In genomic region chr5:122129068-122129655, GRCm38 (mm10) we compare ENCODE assay signal across 8 mouse cellular contexts. TPM values are rescaled to one million over a fixed set of nuclear protein-coding genes. Genes with fewer than 3 reads are reported as not detected.
A peak's percentile ranks its signal among the peaks of the same experiment; 100 is the strongest.
DNase-seq lines count a peak whose midpoint lies in the region; ATAC-seq and TF ChIP-seq lines count a peak whose summit lies in the region.

No protein-coding gene starts in this region.

- WGBS in liver, adult 2 months = 34% methylated on average over 16 of the region's 16 CpGs
- 25% methylated on average over 16 of the region's 16 CpGs for WGBS in liver, embryonic 12.5 days (ENCODE audit: insufficient replicate concordance)
- WGBS in intestine, embryonic 15.5 days = 34% methylated on average over 16 of the region's 16 CpGs

- peak; percentile 67 for DNase-seq in liver, adult 2 months (ENCODE audit: extremely low read depth, low read depth, low spot score)
- DNase-seq in cerebellum, adult 9-11 months = peak; percentile 82
- DNase-seq in gastrocnemius, adult 2 months = peak; percentile 61
- DNase-seq in left cerebral cortex, postnatal 25 days (ENCODE audit: low spot score in 2 of 2) = peak; percentile 80 to 89
- DNase-seq in testis, postnatal 14 days (ENCODE audit: low spot score) = peak; percentile 71

- TF ChIP-seq POLR2A in liver, adult 2 months (IDR thresholded peaks at IDR 0.05; ENCODE audit: extremely low read depth, insufficient read depth, low read length) = no peak
- no peak for TF ChIP-seq POLR2A in myocyte (IDR thresholded peaks at IDR 0.05; ENCODE audit: insufficient read length, low read depth)

- peaks cover 4% of the 10 kb centered on the region; the same call in 1 of the 2 replicates for H3K4me1 ChIP-seq in liver, adult 2 months (ENCODE audit: control insufficient read depth, insufficient read depth, low read length)
- H3K4me1 ChIP-seq in liver, embryonic 12.5 days = peaks cover 43% of the 10 kb centered on the region
- peaks cover 9% of the 10 kb centered on the region for H3K4me1 ChIP-seq in intestine, embryonic 15.5 days (replicated peaks)

- H3K4me2 ChIP-seq in liver, embryonic 12.5 days = no peak overlapping the region
- peak overlapping the region; percentile 37 for H3K4me2 ChIP-seq in intestine, embryonic 15.5 days (replicated peaks)
- H3K4me2 ChIP-seq in myocyte (ENCODE audit: low read depth) = peak overlapping the region; percentile 38

- H3ac ChIP-seq in myocyte (ENCODE audit: control insufficient read depth, insufficient read length) = no peak overlapping the region

- H3K27ac ChIP-seq in liver, adult 2 months (replicated peaks; ENCODE audit: insufficient read depth, low read depth, low read length) = no peak overlapping the region
- no peak overlapping the region for H3K27ac ChIP-seq in liver, embryonic 12.5 days
- H3K27ac ChIP-seq in gastrocnemius, adult 2 months = no peak overlapping the region
- H3K27ac ChIP-seq in intestine, embryonic 15.5 days = no peak overlapping the region

- no peaks in the 10 kb centered on the region for H3K9me3 ChIP-seq in liver, embryonic 12.5 days (replicated peaks)
- no peaks in the 10 kb centered on the region for H3K9me3 ChIP-seq in intestine, embryonic 15.5 days

- no peak for ATAC-seq in liver, embryonic 12.5 days
- peak; percentile 37; the same call in 1 of the 2 replicates for ATAC-seq in intestine, embryonic 15.5 days

- no peaks in the 10 kb centered on the region for H3K36me3 ChIP-seq in liver, adult 2 months (ENCODE audit: control insufficient read depth, insufficient read depth, low read length)
- H3K36me3 ChIP-seq in liver, embryonic 12.5 days = no peaks in the 10 kb centered on the region
- no peaks in the 10 kb centered on the region for H3K36me3 ChIP-seq in intestine, embryonic 15.5 days
- H3K36me3 ChIP-seq in myocyte (ENCODE audit: control insufficient read depth, insufficient read depth) = no peaks in the 10 kb centered on the region

- H3K27me3 ChIP-seq in liver, adult 2 months (ENCODE audit: control insufficient read depth, insufficient read depth, low read length) = no peaks in the 10 kb centered on the region
- H3K27me3 ChIP-seq in liver, embryonic 12.5 days (replicated peaks) = peaks cover 19% of the 10 kb centered on the region
- H3K27me3 ChIP-seq in intestine, embryonic 15.5 days (replicated peaks) = no peaks in the 10 kb centered on the region
- H3K27me3 ChIP-seq in myocyte (ENCODE audit: control insufficient read depth, insufficient read depth, insufficient read length) = peaks cover 26% of the 10 kb centered on the region

- TF ChIP-seq CTCF in liver, adult 2 months (IDR thresholded peaks at IDR 0.05; ENCODE audit: low read depth, low read length) = no peak
- TF ChIP-seq CTCF in gastrocnemius, adult 2 months (IDR thresholded peaks at IDR 0.05) = peak; percentile 81

- intact Hi-C loops in gastrocnemius, adult 2 months (cut with DNase I) = no loop called here
- intact Hi-C loops in left cerebral cortex, postnatal 25 days (cut with DNase I) = loop anchor here (2.0 kb wide), 1 partner anchor 216 kb away; no protein-coding TSS in a partner anchor

- H3K4me3 ChIP-seq in liver, adult 2 months (ENCODE audit: insufficient read depth, low read depth, low read length) = no peak overlapping the region
- H3K4me3 ChIP-seq in liver, embryonic 12.5 days = no peak overlapping the region
- H3K4me3 ChIP-seq in gastrocnemius, adult 2 months = no peak overlapping the region
- no peak overlapping the region for H3K4me3 ChIP-seq in intestine, embryonic 15.5 days (replicated peaks)
- H3K4me3 ChIP-seq in myocyte = no peak overlapping the region

- H3K9ac ChIP-seq in liver, adult 2 months (ENCODE audit: low read depth, low read length) = no peak overlapping the region
- no peak overlapping the region for H3K9ac ChIP-seq in liver, embryonic 12.5 days
- H3K9ac ChIP-seq in intestine, embryonic 15.5 days = no peak overlapping the region

- H3K79me2 ChIP-seq in liver, adult 2 months (ENCODE audit: control insufficient read depth, insufficient read depth, low read length) = no peaks in the 10 kb centered on the region
- no peaks in the 10 kb centered on the region for H3K79me2 ChIP-seq in myocyte (ENCODE audit: control insufficient read depth, insufficient read depth)

TF ChIP-seq in myocyte, 11 proteins besides CTCF, POLR2A, EP300 and RAD21:
- TF ChIP-seq TCF3 (IDR thresholded peaks at IDR 0.05; ENCODE audit: insufficient read length, low read depth) = no peak
- TF ChIP-seq MAX (IDR thresholded peaks at IDR 0.05; ENCODE audit: low read depth) = no peak
- TF ChIP-seq CEBPB (IDR thresholded peaks at IDR 0.05; ENCODE audit: insufficient read depth, poor library complexity, severe bottlenecking) = no peak
- TF ChIP-seq MYOG (IDR thresholded peaks at IDR 0.05; ENCODE audit: control insufficient read depth in 1 of 3, insufficient read depth in 1 of 3, insufficient read length in 2 of 3, low read depth in 2 of 3) = no peak
- no peak for TF ChIP-seq SRF (IDR thresholded peaks at IDR 0.05; ENCODE audit: control insufficient read depth, insufficient read length, low read depth)
- no peak for TF ChIP-seq E2F4 (IDR thresholded peaks at IDR 0.05; ENCODE audit: insufficient read depth)
- no peak for TF ChIP-seq POLR2AphosphoS2 (IDR thresholded peaks at IDR 0.05; ENCODE audit: insufficient read length, low read depth)
- no peak for TF ChIP-seq MYOD1 (IDR thresholded peaks at IDR 0.05; ENCODE audit: control insufficient read depth in 1 of 3, insufficient read length in 2 of 3, low read depth in 2 of 3)
- TF ChIP-seq TCF12 (IDR thresholded peaks at IDR 0.05; ENCODE audit: insufficient read depth, poor library complexity, severe bottlenecking) = no peak
- TF ChIP-seq USF1 (IDR thresholded peaks at IDR 0.05; ENCODE audit: low read depth) = no peak
- TF ChIP-seq REST (IDR thresholded peaks at IDR 0.05; ENCODE audit: insufficient read depth, insufficient read length) = no peak
TF ChIP-seq in myocyte: peak in this region for 0.

RNA-seq across cellular contexts. Expression of gene Ccdc63, which starts 11.5 kb away (rescaled TPM):
- not detected in 2 replicates for total RNA-seq in liver, adult 2 months (2014; rRNA removed)
- polyA plus RNA-seq in liver, adult 2 months (2012; rRNA removed) = not detected in 2 replicates
- not detected in 2 replicates for polyA plus RNA-seq in liver, embryonic 12.5 days (2016; fragmentation: Nextera tagmentation; extraction: Ambion mirVana)
- not detected for total RNA-seq in gastrocnemius, adult 2 months (2021)
- not detected in 2 replicates for polyA plus RNA-seq in intestine, embryonic 15.5 days (2015; fragmentation: Nextera tagmentation; extraction: Ambion mirVana)
- total RNA-seq in left cerebral cortex, postnatal 25 days (2021) = under 1 TPM; 0.48 to 0.82 TPM
- not detected for polyA plus RNA-seq in myocyte (2012; fragmentation: generic; extraction: Trizol)

RNA-seq across cellular contexts. Expression of gene Myl2, which starts 28.4 kb away (rescaled TPM):
- total RNA-seq in liver, adult 2 months (2014; rRNA removed) = 0.74 and 3.9 TPM in 2 replicates
- polyA plus RNA-seq in liver, adult 2 months (2012; rRNA removed) = not detected in 2 replicates
- polyA plus RNA-seq in liver, embryonic 12.5 days (2016; fragmentation: Nextera tagmentation; extraction: Ambion mirVana) = 0.35 and 2.5 TPM in 2 replicates
- total RNA-seq in gastrocnemius, adult 2 months (2021) = 1,000 to 10,000 TPM in 1 of 2 experiments, 100 to 1,000 TPM in 1; 776 to 2,566 TPM
- 0.45 and 0.62 TPM in 2 replicates for polyA plus RNA-seq in intestine, embryonic 15.5 days (2015; fragmentation: Nextera tagmentation; extraction: Ambion mirVana)
- total RNA-seq in left cerebral cortex, postnatal 25 days (2021) = not detected
- 3.3 TPM for polyA plus RNA-seq in myocyte (2012; fragmentation: generic; extraction: Trizol)

RNA-seq across cellular contexts. Expression of gene Ppp1cc, which starts 28.9 kb away (rescaled TPM):
- 100 TPM in 2 replicates for total RNA-seq in liver, adult 2 months (2014; rRNA removed)
- polyA plus RNA-seq in liver, adult 2 months (2012; rRNA removed) = 34.9 and 36.4 TPM in 2 replicates
- polyA plus RNA-seq in liver, embryonic 12.5 days (2016; fragmentation: Nextera tagmentation; extraction: Ambion mirVana) = 228 and 229 TPM in 2 replicates
- total RNA-seq in gastrocnemius, adult 2 months (2021) = 100 to 1,000 TPM; 154 to 155 TPM
- 240 and 244 TPM in 2 replicates for polyA plus RNA-seq in intestine, embryonic 15.5 days (2015; fragmentation: Nextera tagmentation; extraction: Ambion mirVana)
- 100 to 1,000 TPM; 169 to 202 TPM for total RNA-seq in left cerebral cortex, postnatal 25 days (2021)
- 136 TPM for polyA plus RNA-seq in myocyte (2012; fragmentation: generic; extraction: Trizol)
